Mouse (Mus musculus) lung, embryonic 14.5 days (tissue): ENCODE measurements around the gene Ccdc151. TPM values are rescaled to one million over a fixed set of nuclear protein-coding genes. Genes with fewer than 3 reads are reported as not detected.

Experiments
- ATAC-seq: fragments of 200-750 bp; cut with Nextera tagmentation; 2 replicates; pipeline ENCODE4 v1.8.0; 2017; ENCODE audit warnings: mild to moderate bottlenecking, moderate TSS enrichment, moderate library complexity; ENCODE audit not compliant: insufficient read depth
- DNase-seq: peaks from one replicate; pipeline ENCODE4 v3.0.0-alpha.2; 2015
- H3K27ac ChIP-seq: fragments of 300-500 bp; sonication (generic); 2 replicates; pipeline ENCODE4 v1.5.1; 2014; ENCODE audit warnings: low read depth, mild to moderate bottlenecking, moderate library complexity
- H3K27me3 ChIP-seq: fragments of 300-500 bp; sonication (generic); 2 replicates; pipeline ENCODE4 v1.6.1; 2014; ENCODE audit warnings: low read length, control low read depth; ENCODE audit not compliant: insufficient read depth
- H3K36me3 ChIP-seq: fragments of 300-500 bp; sonication (generic); 2 replicates; pipeline ENCODE4 v1.6.1; 2014; ENCODE audit warnings: control low read depth; ENCODE audit not compliant: insufficient read depth
- H3K4me1 ChIP-seq: fragments of 300-500 bp; sonication (generic); 2 replicates; pipeline ENCODE4 v1.6.1; 2014; ENCODE audit warnings: antibody characterized with exemption, control low read depth; ENCODE audit not compliant: insufficient read depth
- H3K4me2 ChIP-seq: fragments of 300-500 bp; sonication (generic); 2 replicates; pipeline ENCODE4 v1.6.1; 2014; ENCODE audit warnings: mild to moderate bottlenecking
- H3K4me3 ChIP-seq: fragments of 300-500 bp; sonication (generic); 2 replicates; pipeline ENCODE4 v1.5.1; 2014; ENCODE audit warnings: low read depth, low read length
- H3K9ac ChIP-seq: fragments of 300-500 bp; sonication (generic); 2 replicates; pipeline ENCODE4 v1.6.1; 2014
- H3K9me3 ChIP-seq: fragments of 300-500 bp; sonication (generic); 2 replicates; pipeline ENCODE4 v1.6.1; 2016; ENCODE audit warnings: low read depth, low read length, control low read depth
- CTCF ChIP-seq: IDR thresholded peaks from 2 replicates; pipeline ENCODE4 v1.5.1; 2016; ENCODE audit warnings: antibody characterized with exemption, low read depth
- WGBS: fragments of 180-500 bp; shearing (Covaris S2); extraction: QIAGEN DNeasy Blood & Tissue Kit; methylation state at CpG from one replicate; pipeline ENCODE4 v1.1.7; 2014; 5-methylcytosine and 5-hydroxymethylcytosine counted together
- polyA plus RNA-seq: library from polyadenylated mRNA; unstranded; fragments of >200 nt; fragmentation: Nextera tagmentation; extraction: Ambion mirVana; gene quantifications from 2 replicates; pipeline ENCODE4 v1.2.1, GENCODE M21; 2014

Ccdc151 gene
- polyA plus RNA-seq, 1 experiment from 2014 or later: 1.5 TPM

GRCm38 (mm10) chr9:22000296-22000695 lies 2.1 kb downstream of the Ccdc151 start:
- DNase-seq (no peak), ATAC-seq (no peak)
- 83% methylated on average over 6 of the region's 6 CpGs for WGBS
- Histone ChIP-seq H3K36me3 (peaks cover 10% of the 10 kb centered on the region), H3K27me3 (no peaks in the 10 kb centered on the region), H3K4me2 (no peak overlapping the region), H3K9me3 (no peaks in the 10 kb centered on the region), H3K4me1 (peaks cover 7% of the 10 kb centered on the region), H3K27ac (no peak overlapping the region), H3K4me3 (no peak overlapping the region), H3K9ac (no peak overlapping the region)
- TF ChIP-seq CTCF: no peak

DNA sequence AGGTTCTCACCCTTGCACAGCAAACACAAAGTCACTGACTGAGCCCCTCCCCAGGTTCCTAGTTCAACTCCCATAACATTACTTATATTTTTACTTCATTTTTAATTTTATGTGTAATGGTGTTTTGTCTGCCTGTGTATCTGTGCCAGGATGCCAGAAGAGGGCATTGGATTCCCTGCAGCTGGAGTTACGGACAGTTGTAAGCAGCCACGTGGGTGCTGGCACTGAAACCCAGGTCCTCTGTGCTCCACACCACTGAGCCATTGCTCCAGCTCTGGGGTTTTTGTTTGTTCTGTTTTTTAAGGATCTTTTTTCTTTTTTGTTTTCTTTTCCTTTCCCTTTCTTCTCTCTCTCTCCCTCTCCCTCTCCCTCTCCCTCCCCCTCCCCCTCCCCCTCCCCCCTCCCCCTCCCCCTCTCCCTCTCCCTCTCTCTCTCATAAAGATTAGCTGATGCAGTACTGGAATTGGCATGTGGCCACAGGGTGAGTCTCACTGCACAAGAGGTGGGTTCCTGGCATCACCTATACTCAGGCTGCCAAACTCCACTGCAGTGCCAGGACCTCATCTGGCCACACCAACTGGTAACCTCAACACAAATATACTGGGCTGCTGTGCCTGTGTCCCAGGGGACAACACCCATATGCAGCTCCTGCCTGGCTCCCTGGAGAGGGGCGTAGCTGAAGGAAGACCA lies 6.1 kb downstream of the Ccdc151 start:
- no peak for ATAC-seq
- Histone ChIP-seq H3K4me2 (no peak overlapping the region), H3K4me3 (no peak overlapping the region), H3K9ac (no peak overlapping the region), H3K9me3 (no peaks in the 10 kb centered on the region), H3K36me3 (no peaks in the 10 kb centered on the region), H3K27me3 (peaks cover 11% of the 10 kb centered on the region), H3K27ac (no peak overlapping the region), H3K4me1 (no peaks in the 10 kb centered on the region)
- no peak for TF ChIP-seq CTCF
- 70% methylated on average over 3 of the region's 3 CpGs for WGBS
- DNase-seq: no peak

- DNase-seq (no peak), ATAC-seq (no peak)
- Histone ChIP-seq H3K4me1 (peaks cover 6% of the 10 kb centered on the region; the same call in 1 of the 2 replicates), H3K4me3 (no peak overlapping the region), H3K36me3 (no peaks in the 10 kb centered on the region), H3K9me3 (no peaks in the 10 kb centered on the region), H3K9ac (no peak overlapping the region), H3K4me2 (no peak overlapping the region), H3K27ac (no peak overlapping the region), H3K27me3 (peaks cover 52% of the 10 kb centered on the region)
- 68% methylated on average over 4 of the region's 4 CpGs for WGBS
- TF ChIP-seq CTCF: no peak
These were observed 10.2 kb downstream of the Ccdc151 start for GRCm38 (mm10) chr9:21992227-21992626.

GRCm38 (mm10) chr9:21989230-21990110 lies 13.0 kb downstream of the Ccdc151 start, which contains the start of gene Rgl3:
Gene Rgl3, minus strand, starts transcription at chr9:21989446.
- Histone ChIP-seq H3K9me3 (no peaks in the 10 kb centered on the region), H3K27ac (no peak within 1 kb of the TSS), H3K9ac (peak within 1 kb of the TSS; percentile 36), H3K4me1 (peaks cover 6% of the 10 kb centered on the region; the same call in 1 of the 2 replicates), H3K27me3 (peaks cover 71% of the 10 kb centered on the region), H3K36me3 (no peaks in the 10 kb centered on the region), H3K4me3 (peak within 1 kb of the TSS; percentile 50), H3K4me2 (peak within 1 kb of the TSS; percentile 81)
- WGBS: under 1% methylated on average over 42 of the region's 42 CpGs
- ATAC-seq (0 out of 2 replicates have a peak, but pooled peaks have one; percentile 52), DNase-seq (peak; percentile 50)
- TF ChIP-seq CTCF: no peak; the same call in 1 of the 2 replicates

DNA sequence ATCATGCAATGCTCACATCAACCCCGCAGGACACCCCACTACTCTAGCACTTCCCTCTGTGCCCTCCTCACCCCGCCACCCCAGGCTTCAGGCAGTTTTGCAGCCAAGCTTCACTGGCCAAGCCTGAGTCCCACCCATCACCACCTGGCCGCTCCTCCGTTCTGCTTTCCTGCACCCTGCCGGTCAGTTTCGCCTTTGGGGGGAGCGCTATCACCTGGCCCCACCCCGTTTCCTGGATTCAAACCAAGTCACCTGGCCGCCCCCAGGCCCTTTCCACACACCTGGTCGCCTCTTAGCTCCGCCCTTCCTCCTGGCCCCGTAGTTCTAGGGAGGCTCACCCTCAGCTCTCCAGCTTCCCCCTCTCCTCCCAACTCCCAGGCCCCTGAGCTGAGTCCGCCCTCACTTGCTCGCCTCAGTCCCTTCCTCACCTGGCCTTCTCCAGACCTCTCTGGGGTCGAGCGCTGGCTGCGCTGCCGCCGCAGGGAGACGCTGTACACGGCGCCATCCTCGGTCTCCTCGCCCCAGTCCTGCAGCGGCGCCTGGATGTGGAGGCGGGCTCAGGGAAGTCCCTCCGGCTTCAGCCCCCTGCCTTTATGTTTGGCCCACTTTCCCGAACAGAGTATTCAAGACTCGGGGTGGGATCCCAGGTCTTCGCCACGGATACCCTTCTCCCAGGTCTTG lies 13.9 kb downstream of the Ccdc151 start:
- peaks cover 71% of the 10 kb centered on the region for H3K27me3 ChIP-seq
- peak overlapping the region; percentile 81 for H3K4me2 ChIP-seq
- TF ChIP-seq CTCF: peak; percentile 13; the same call in 1 of the 2 replicates
- under 1% methylated on average over 32 of the region's 32 CpGs for WGBS
- peaks cover 6% of the 10 kb centered on the region; the same call in 1 of the 2 replicates for H3K4me1 ChIP-seq
- no peak overlapping the region for H3K27ac ChIP-seq
- no peaks in the 10 kb centered on the region for H3K36me3 ChIP-seq
- peak overlapping the region; percentile 36 for H3K9ac ChIP-seq
- H3K9me3 ChIP-seq: no peaks in the 10 kb centered on the region
- DNase-seq (peak; percentile 32), ATAC-seq (0 out of 2 replicates have a peak, but pooled peaks have one; percentile 53)
- peak overlapping the region; percentile 50 for H3K4me3 ChIP-seq

DNA sequence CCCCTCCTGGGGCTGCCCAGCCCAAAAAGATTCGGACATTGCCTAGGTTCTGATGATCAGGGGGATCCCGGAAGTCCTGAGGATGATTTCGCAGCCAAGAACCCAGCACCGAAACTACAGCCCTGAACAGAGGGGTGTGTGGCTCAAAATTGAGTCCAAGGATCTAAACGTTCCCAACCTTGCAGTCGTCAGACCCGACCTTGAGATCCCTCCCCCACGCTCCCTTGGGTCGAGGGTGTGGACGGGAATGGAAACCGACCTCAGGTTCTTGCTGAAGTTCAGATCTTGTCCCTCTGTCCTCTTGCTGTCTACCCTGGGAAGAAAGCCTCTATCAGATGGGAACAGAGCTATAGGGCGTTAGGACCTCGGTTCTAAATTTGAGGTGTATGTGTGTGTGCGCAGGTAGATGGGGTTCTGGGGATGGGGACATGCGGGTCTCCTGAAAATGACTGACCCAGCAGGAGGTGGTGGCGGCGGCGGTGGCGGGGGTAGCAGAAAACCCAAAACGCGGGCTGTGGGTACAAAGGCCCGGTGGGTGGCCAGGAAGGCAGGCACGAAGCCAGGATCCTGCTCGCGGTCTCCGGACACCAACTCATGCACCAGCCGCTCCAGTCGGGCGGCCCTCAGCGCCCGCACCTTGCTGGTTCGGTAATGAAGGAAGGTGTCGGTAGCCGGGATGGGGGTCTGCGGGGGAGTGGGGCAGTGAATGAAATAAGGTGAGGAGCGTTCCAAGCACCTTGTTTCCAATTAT lies 14.7 kb downstream of the Ccdc151 start:
- no peaks in the 10 kb centered on the region for H3K9me3 ChIP-seq
- DNase-seq: no peak
- H3K27ac ChIP-seq: no peak overlapping the region
- H3K4me3 ChIP-seq: peak overlapping the region; percentile 50
- 9% methylated on average over 36 of the region's 36 CpGs for WGBS
- H3K4me1 ChIP-seq: peaks cover 6% of the 10 kb centered on the region; the same call in 1 of the 2 replicates
- no peak for ATAC-seq
- peak overlapping the region; percentile 81 for H3K4me2 ChIP-seq
- peaks cover 71% of the 10 kb centered on the region for H3K27me3 ChIP-seq
- H3K9ac ChIP-seq: no peak overlapping the region
- no peak for TF ChIP-seq CTCF
- H3K36me3 ChIP-seq: no peaks in the 10 kb centered on the region
